Comparison of ENCODE assay signal across 32 mouse cellular contexts in genomic region chr9:107469213-107469795, GRCm38 (mm10).
DNase-seq lines count a peak whose midpoint lies in the region; ATAC-seq lines count a peak whose summit lies in the region.
"Had no signal": no experiment of that assay in that cellular context is flagged by ENCODE, and none has a peak within 500 bp of the region (broad histone marks: within the 10 kb centered on the region; RNA-seq: fewer than 3 reads in every experiment).

No protein-coding gene starts in this region.

- 29% methylated on average over 13 of the region's 13 CpGs for WGBS in hindbrain, embryonic 10.5 days
- WGBS in hindbrain, embryonic 11.5 days = 32% methylated on average over 13 of the region's 13 CpGs
- WGBS in embryonic facial prominence, embryonic 10.5 days = 49% methylated on average over 13 of the region's 13 CpGs

- no peak for ATAC-seq in hindbrain, embryonic 11.5 days (ENCODE audit: low FRiP score)
- ATAC-seq: intestine, embryonic 15.5 days; Patski had no signal

- no peaks in the 10 kb centered on the region for H3K9me3 ChIP-seq in hindbrain, embryonic 10.5 days
- no peaks in the 10 kb centered on the region for H3K9me3 ChIP-seq in hindbrain, embryonic 11.5 days (ENCODE audit: control insufficient read depth, low read length)
- H3K9me3 ChIP-seq in embryonic facial prominence, embryonic 10.5 days = no peaks in the 10 kb centered on the region
- H3K9me3 ChIP-seq: embryonic facial prominence, embryonic 13.5 days; hindbrain, embryonic 15.5 days; intestine, embryonic 15.5 days; limb, embryonic 12.5 days; liver, embryonic 15.5 days had no signal

- peaks cover 52% of the 10 kb centered on the region for H3K4me1 ChIP-seq in hindbrain, embryonic 10.5 days (replicated peaks)
- peaks cover 6% of the 10 kb centered on the region; the same call in 1 of the 2 replicates for H3K4me1 ChIP-seq in hindbrain, embryonic 11.5 days (replicated peaks; ENCODE audit: control insufficient read depth, insufficient read depth, low read length)
- H3K4me1 ChIP-seq in embryonic facial prominence, embryonic 10.5 days = peaks cover 41% of the 10 kb centered on the region
- H3K4me1 ChIP-seq: intestine, embryonic 15.5 days had no signal

- H3K4me3 ChIP-seq in hindbrain, embryonic 10.5 days = no peak overlapping the region
- no peak overlapping the region for H3K4me3 ChIP-seq in hindbrain, embryonic 11.5 days (ENCODE audit: low read depth, low read length)
- H3K4me3 ChIP-seq in embryonic facial prominence, embryonic 10.5 days = no peak overlapping the region
- H3K4me3 ChIP-seq: embryonic facial prominence, embryonic 13.5 days; hindbrain, embryonic 15.5 days; intestine, embryonic 15.5 days; layer of hippocampus, adult 2 months; left cerebral cortex, adult 2 months; limb, embryonic 12.5 days; liver, embryonic 15.5 days; myocyte had no signal

- peak; percentile 15 to 51 for DNase-seq in adrenal gland, adult (ENCODE audit: inconsistent age in 2 of 2, low spot score in 1 of 2)
- no peak for DNase-seq in adrenal gland, adult 8-10 months
- peak; percentile 42 for DNase-seq in hindbrain, embryonic 10.5 days (ENCODE audit: low spot score)
- no peak for DNase-seq in hindbrain, embryonic 11.5 days (ENCODE audit: low spot score)
- DNase-seq in MN1 (ENCODE audit: low spot score) = peak; percentile 34
- DNase-seq in embryonic facial prominence, embryonic 10.5 days (ENCODE audit: low spot score) = no peak
- no peak for DNase-seq in cerebellum, postnatal 14 days
- DNase-seq in testis, postnatal 14 days (ENCODE audit: low spot score) = no peak
- DNase-seq: cerebellum, adult 11-12 months; cerebellum, adult 9-11 months; forebrain, postnatal 0 days; gastrocnemius, postnatal 10 days; heart, postnatal 14 days; kidney, adult 2 months; kidney, postnatal 36 days; lung, embryonic 14.5 days; lung, postnatal 14 days; right cerebral cortex, adult 18-20 months; right cerebral cortex, postnatal 4 days; thymus, adult 2 months; thymus, postnatal 4 days had no signal

- no peak overlapping the region for H3K9ac ChIP-seq in hindbrain, embryonic 11.5 days (ENCODE audit: low read depth, low read length)
- H3K9ac ChIP-seq: embryonic facial prominence, embryonic 13.5 days; forebrain, postnatal 0 days; hindbrain, embryonic 15.5 days; intestine, embryonic 15.5 days; limb, embryonic 12.5 days; liver, embryonic 15.5 days; lung, embryonic 14.5 days had no signal

- H3K27ac ChIP-seq in hindbrain, embryonic 10.5 days = peak overlapping the region; percentile 36; the same call in 1 of the 2 replicates
- H3K27ac ChIP-seq in hindbrain, embryonic 11.5 days (ENCODE audit: low read depth, low read length) = no peak overlapping the region
- peak overlapping the region; percentile 5; the same call in 1 of the 2 replicates for H3K27ac ChIP-seq in embryonic facial prominence, embryonic 10.5 days (replicated peaks)
- H3K27ac ChIP-seq: embryonic facial prominence, embryonic 13.5 days; hindbrain, embryonic 15.5 days; intestine, embryonic 15.5 days; layer of hippocampus, adult 2 months; left cerebral cortex, adult 2 months; limb, embryonic 12.5 days; liver, embryonic 15.5 days; stomach, postnatal 0 days had no signal

- no peak overlapping the region for H3K4me2 ChIP-seq in hindbrain, embryonic 11.5 days (replicated peaks; ENCODE audit: low read depth, low read length)
- H3K4me2 ChIP-seq: embryonic facial prominence, embryonic 13.5 days; hindbrain, embryonic 15.5 days; intestine, embryonic 15.5 days; limb, embryonic 12.5 days; liver, embryonic 15.5 days; lung, embryonic 14.5 days; midbrain, embryonic 11.5 days had no signal

- peaks cover 60% of the 10 kb centered on the region for H3K27me3 ChIP-seq in hindbrain, embryonic 10.5 days (ENCODE audit: insufficient read depth, poor library complexity, severe bottlenecking)
- H3K27me3 ChIP-seq in hindbrain, embryonic 11.5 days (ENCODE audit: control insufficient read depth, insufficient read depth, low read length) = no peaks in the 10 kb centered on the region
- H3K27me3 ChIP-seq in embryonic facial prominence, embryonic 10.5 days (replicated peaks; ENCODE audit: low read depth, poor library complexity, severe bottlenecking) = peaks cover 54% of the 10 kb centered on the region
- H3K27me3 ChIP-seq: hindbrain, embryonic 15.5 days; intestine, embryonic 15.5 days had no signal

- no peaks in the 10 kb centered on the region for H3K36me3 ChIP-seq in hindbrain, embryonic 10.5 days
- no peaks in the 10 kb centered on the region for H3K36me3 ChIP-seq in hindbrain, embryonic 11.5 days (ENCODE audit: control insufficient read depth, insufficient read depth, low read length)
- no peaks in the 10 kb centered on the region for H3K36me3 ChIP-seq in embryonic facial prominence, embryonic 10.5 days (replicated peaks)
- H3K36me3 ChIP-seq: embryonic facial prominence, embryonic 13.5 days; hindbrain, embryonic 15.5 days; intestine, embryonic 15.5 days; limb, embryonic 12.5 days; liver, embryonic 15.5 days had no signal

Comparison
In these comparisons a context has a peak if more than half of its experiments do, and no peak if none do; other contexts are left out.
1. DNase-seq: peak in adrenal gland, adult (2 of 2), hindbrain, embryonic 10.5 days (single experiment) and MN1 (single experiment); none in adrenal gland, adult 8-10 months (single experiment), hindbrain, embryonic 11.5 days (single experiment), embryonic facial prominence, embryonic 10.5 days (single experiment), cerebellum, postnatal 14 days (0 of 2) and testis, postnatal 14 days (single experiment).